In the genomic region with DNA sequence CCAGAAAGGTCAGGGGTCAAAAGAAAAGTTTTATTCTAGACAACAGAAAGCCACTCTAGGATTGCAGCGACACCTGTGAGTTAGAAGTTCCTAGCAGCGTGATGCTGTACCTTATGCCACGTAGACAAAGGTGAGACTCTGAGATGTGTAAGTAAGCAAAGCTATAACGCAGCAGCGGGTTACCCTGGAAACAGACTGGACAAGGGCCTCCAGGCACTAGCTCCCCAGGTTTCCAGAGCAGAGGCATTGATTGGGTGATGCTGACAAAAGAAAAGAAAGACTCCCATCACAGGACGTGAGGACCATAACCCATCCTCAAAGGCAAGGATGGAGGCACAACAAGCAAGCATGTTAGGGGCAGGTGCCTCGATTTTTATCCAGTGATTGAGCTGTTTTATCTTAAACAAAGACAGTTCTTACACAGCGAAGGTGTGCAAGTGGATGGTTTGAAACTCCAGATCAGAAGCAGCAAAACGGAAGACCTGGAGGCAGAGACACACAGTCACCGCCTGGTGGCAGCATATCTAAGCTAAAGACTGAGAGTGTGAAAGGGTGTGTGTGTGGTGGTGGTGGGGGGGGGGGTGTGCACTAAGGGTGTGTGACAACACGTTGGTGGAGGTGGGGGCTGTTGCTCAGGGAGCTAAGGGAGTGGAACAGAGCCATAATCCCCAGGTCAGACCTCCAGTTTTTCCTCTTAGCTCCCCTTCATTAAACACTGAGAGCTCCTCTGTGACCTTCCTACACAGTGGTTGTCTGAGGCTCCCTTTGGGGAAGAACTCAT, we compare ENCODE assay signal across 9 mouse cellular contexts. TPM values are rescaled to one million over a fixed set of nuclear protein-coding genes. Genes with fewer than 3 reads are reported as not detected.
A peak's percentile ranks its signal among the peaks of the same experiment; 100 is the strongest.
DNase-seq lines count a peak whose midpoint lies in the region; ATAC-seq and TF ChIP-seq lines count a peak whose summit lies in the region.
"Had no signal": no experiment of that assay in that cellular context is flagged by ENCODE, and none has a peak within 500 bp of the region (broad histone marks: within the 10 kb centered on the region; RNA-seq: fewer than 3 reads in every experiment).

No protein-coding gene starts in this region.

- no peak overlapping the region for H3K4me2 ChIP-seq in embryonic facial prominence, embryonic 15.5 days (replicated peaks)
- no peak overlapping the region for H3K4me2 ChIP-seq in kidney, embryonic 14.5 days (replicated peaks; ENCODE audit: low read depth, low read length)
- H3K4me2 ChIP-seq in lung, embryonic 14.5 days, result no peak overlapping the region

- ATAC-seq in embryonic facial prominence, embryonic 15.5 days (ENCODE audit: insufficient number of reproducible peaks, low FRiP score, low TSS enrichment, low read depth), result peak; percentile 29; the same call in 1 of the 2 replicates
- ATAC-seq in kidney, embryonic 14.5 days (ENCODE audit: low FRiP score, low TSS enrichment), result 0 out of 2 replicates have a peak, but pooled peaks have one; percentile 32
- ATAC-seq in lung, embryonic 14.5 days (ENCODE audit: insufficient read depth), result peak; percentile 47; the same call in 1 of the 2 replicates
- peak; percentile 47; the same call in 1 of the 2 replicates for ATAC-seq in neutrophil, adult 5-6 weeks (ENCODE audit: extremely low read depth, insufficient number of reproducible peaks, low FRiP score, poor library complexity, severe bottlenecking)

- no peaks in the 10 kb centered on the region for H3K27me3 ChIP-seq in embryonic facial prominence, embryonic 15.5 days
- no peaks in the 10 kb centered on the region for H3K27me3 ChIP-seq in kidney, embryonic 14.5 days (ENCODE audit: control insufficient read depth, insufficient read depth, low read length)
- H3K27me3 ChIP-seq in lung, embryonic 14.5 days (ENCODE audit: insufficient read depth, low read length), result no peaks in the 10 kb centered on the region

- no peaks in the 10 kb centered on the region for H3K36me3 ChIP-seq in embryonic facial prominence, embryonic 15.5 days
- no peaks in the 10 kb centered on the region for H3K36me3 ChIP-seq in kidney, embryonic 14.5 days (ENCODE audit: control insufficient read depth, insufficient read depth, low read length)
- no peaks in the 10 kb centered on the region for H3K36me3 ChIP-seq in lung, embryonic 14.5 days (ENCODE audit: insufficient read depth)

- H3K9ac ChIP-seq in embryonic facial prominence, embryonic 15.5 days, result no peak overlapping the region
- H3K9ac ChIP-seq in kidney, embryonic 14.5 days (ENCODE audit: low read depth, low read length), result no peak overlapping the region
- H3K9ac ChIP-seq in lung, embryonic 14.5 days, result no peak overlapping the region

- peak; percentile 27 for DNase-seq in ovary, postnatal 14 days (ENCODE audit: low spot score)
- DNase-seq in ovary, postnatal 36 days (ENCODE audit: low spot score), result no peak
- peak; percentile 55 to 74 for DNase-seq in adrenal gland, postnatal 36 days
- peak; percentile 77 for DNase-seq in lung, embryonic 14.5 days
- no peak for DNase-seq in urinary bladder, postnatal 10 days (ENCODE audit: low spot score)

- 31% methylated on average over 11 of the region's 11 CpGs for WGBS in embryonic facial prominence, embryonic 15.5 days
- 35% methylated on average over 11 of the region's 11 CpGs for WGBS in kidney, embryonic 14.5 days
- WGBS in lung, embryonic 14.5 days, result 28% methylated on average over 11 of the region's 11 CpGs

- H3K27ac ChIP-seq in embryonic facial prominence, embryonic 15.5 days (replicated peaks), result no peak overlapping the region
- no peak overlapping the region for H3K27ac ChIP-seq in kidney, embryonic 14.5 days (ENCODE audit: low read depth, low read length)
- H3K27ac ChIP-seq in lung, embryonic 14.5 days (ENCODE audit: low read depth), result no peak overlapping the region

- peak; percentile 80 for TF ChIP-seq CTCF in lung, embryonic 14.5 days (IDR thresholded peaks at IDR 0.05; ENCODE audit: low read depth)

- no peaks in the 10 kb centered on the region for H3K9me3 ChIP-seq in embryonic facial prominence, embryonic 15.5 days (replicated peaks)
- H3K9me3 ChIP-seq in kidney, embryonic 14.5 days (ENCODE audit: control insufficient read depth, low read length), result no peaks in the 10 kb centered on the region
- H3K9me3 ChIP-seq in lung, embryonic 14.5 days (ENCODE audit: low read depth, low read length), result no peaks in the 10 kb centered on the region

- H3K4me1 ChIP-seq in embryonic facial prominence, embryonic 15.5 days, result no peaks in the 10 kb centered on the region
- H3K4me1 ChIP-seq in kidney, embryonic 14.5 days (ENCODE audit: control insufficient read depth, insufficient read depth, low read length), result no peaks in the 10 kb centered on the region
- H3K4me1 ChIP-seq in lung, embryonic 14.5 days (ENCODE audit: insufficient read depth), result no peaks in the 10 kb centered on the region

- no peak overlapping the region for H3K4me3 ChIP-seq in embryonic facial prominence, embryonic 15.5 days (replicated peaks)
- H3K4me3 ChIP-seq in kidney, embryonic 14.5 days (ENCODE audit: low read length), result no peak overlapping the region
- H3K4me3 ChIP-seq in lung, embryonic 14.5 days (ENCODE audit: low read depth, low read length), result no peak overlapping the region
- H3K4me3 ChIP-seq: myocyte had no signal

RNA-seq across cellular contexts. Expression of gene Tm9sf3, which starts 53.7 kb away (rescaled TPM):
- total RNA-seq in adrenal gland, postnatal 36 days (2021), result 100 to 1,000 TPM; 182 to 192 TPM
- polyA plus RNA-seq in embryonic facial prominence, embryonic 15.5 days (2015; fragmentation: Nextera tagmentation; extraction: Ambion mirVana), result 133 and 136 TPM in 2 replicates
- 86.0 and 149 TPM in 2 replicates for polyA plus RNA-seq in kidney, embryonic 14.5 days (2014; fragmentation: Nextera tagmentation; extraction: Ambion mirVana)
- polyA plus RNA-seq in lung, embryonic 14.5 days (2014; fragmentation: Nextera tagmentation; extraction: Ambion mirVana), result 172 and 176 TPM in 2 replicates
- 202 and 206 TPM in 2 replicates for total RNA-seq in neutrophil, adult 5-6 weeks (2017)

Comparison
In these comparisons a context has a peak if more than half of its experiments do, and no peak if none do; other contexts are left out.
1. DNase-seq: peak in ovary, postnatal 14 days (single experiment), adrenal gland, postnatal 36 days (2 of 2) and lung, embryonic 14.5 days (single experiment); none in ovary, postnatal 36 days (single experiment) and urinary bladder, postnatal 10 days (single experiment).
2. Peak in every context shown above with its lines, with median percentiles within 50 percentile points of each other: ATAC-seq.